Mouse (Mus musculus): ENCODE results near the gene Gm8113.
"Not testable (repeated sequence)": the region's sequence is repeated elsewhere in the genome, so short reads cannot be mapped to it uniquely, and the experiment has no call there.

Gene Gm8113

GRCm38 (mm10) chr14:43924688-43925403, at the start of gene Gm8113:
TSS of gene Gm8113 (plus strand) at chr14:43925390.
- in situ Hi-C loops (cut with MboI): not testable (repeated sequence)

- in situ Hi-C loops (cut with MboI): not testable (repeated sequence)
Measured at GRCm38 (mm10) chr14:43875417-43875816, 49.8 kb upstream of the Gm8113 start, which contains the start of gene Ear1. TSS of gene Ear1 (minus strand) at chr14:43875517.

GRCm38 (mm10) chr14:43877789-43878188, 47.4 kb upstream of the Gm8113 start:
- in situ Hi-C loops (cut with MboI): not testable (repeated sequence)

- in situ Hi-C loops (cut with MboI): not testable (repeated sequence)
Measured at GRCm38 (mm10) chr14:43879966-43880545, 45.1 kb upstream of the Gm8113 start.

- in situ Hi-C loops (cut with MboI): not testable (repeated sequence)
Measured at GRCm38 (mm10) chr14:43886235-43886634, 39.0 kb upstream of the Gm8113 start.

GRCm38 (mm10) chr14:43891288-43891687, 33.9 kb upstream of the Gm8113 start:
- in situ Hi-C loops (cut with MboI): not testable (repeated sequence)

- in situ Hi-C loops (cut with MboI): not testable (repeated sequence)
Measured at GRCm38 (mm10) chr14:43895357-43895756, 29.8 kb upstream of the Gm8113 start.

GRCm38 (mm10) chr14:43898577-43898976, 26.6 kb upstream of the Gm8113 start:
- in situ Hi-C loops (cut with MboI): not testable (repeated sequence)

- in situ Hi-C loops (cut with MboI): not testable (repeated sequence)
Measured at GRCm38 (mm10) chr14:43918214-43918613, 7.0 kb upstream of the Gm8113 start.

- in situ Hi-C loops (cut with MboI): not testable (repeated sequence)
Measured at GRCm38 (mm10) chr14:43923459-43923858, 1.7 kb upstream of the Gm8113 start, which contains the start of gene Ear10. TSS of gene Ear10 (minus strand) at chr14:43923559.

GRCm38 (mm10) chr14:43925404-43925950, 287 bp downstream of the Gm8113 start:
- in situ Hi-C loops (cut with MboI): not testable (repeated sequence)

- in situ Hi-C loops (cut with MboI): not testable (repeated sequence)
Measured at GRCm38 (mm10) chr14:43932991-43933390, 7.8 kb downstream of the Gm8113 start.

- in situ Hi-C loops (cut with MboI): not testable (repeated sequence)
Measured at GRCm38 (mm10) chr14:43933399-43933798, 8.2 kb downstream of the Gm8113 start.

- in situ Hi-C loops (cut with MboI): not testable (repeated sequence)
Measured at GRCm38 (mm10) chr14:43953382-43953781, 28.2 kb downstream of the Gm8113 start.

GRCm38 (mm10) chr14:43955074-43955473, 29.9 kb downstream of the Gm8113 start:
- in situ Hi-C loops (cut with MboI): not testable (repeated sequence)

GRCm38 (mm10) chr14:43956769-43957168, 31.6 kb downstream of the Gm8113 start, which contains the start of gene Ang5:
TSS of gene Ang5 (plus strand) at chr14:43957069.
- in situ Hi-C loops (cut with MboI): not testable (repeated sequence)
